Mouse (Mus musculus): ENCODE measurements around the gene Ccnb2. TPM values are rescaled to one million over a fixed set of nuclear protein-coding genes. Genes with fewer than 3 reads are reported as not detected.
A peak's percentile ranks its signal among the peaks of the same experiment; 100 is the strongest.

Gene Ccnb2
- total RNA-seq, 2 experiments from 2014 or later: 1.7 to 1.9 TPM

DNA sequence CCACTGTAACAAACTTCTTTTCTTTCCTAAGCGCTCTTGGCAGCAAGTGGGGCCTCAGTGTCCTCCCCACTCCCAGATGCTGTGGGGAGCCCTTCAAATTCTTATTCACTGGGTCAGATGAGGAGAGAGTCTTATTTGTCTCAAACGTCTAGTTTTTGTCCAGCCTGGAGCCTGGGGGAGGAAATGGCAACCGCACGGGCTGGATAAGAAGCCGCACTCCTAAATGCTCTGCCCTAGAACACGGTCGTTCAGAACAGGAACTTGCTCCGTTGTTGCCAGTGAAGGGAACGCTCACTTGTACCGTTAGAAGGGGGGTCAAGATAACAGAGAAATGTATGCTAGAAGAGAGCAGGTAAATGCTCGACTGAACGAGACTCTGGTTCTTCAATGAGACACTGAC is 39.3 kb downstream of the Ccnb2 start:
- intact Hi-C loops (cut with DNase I): no loop called here
- no peak for TF ChIP-seq CTCF (IDR thresholded peaks at IDR 0.05)
- no peak for DNase-seq (ENCODE audit: extremely low spot score in 1 of 2, low spot score in 2 of 2)
- Histone ChIP-seq H3K4me3 (no peak overlapping the region), H3K27ac (no peak overlapping the region)

DNA sequence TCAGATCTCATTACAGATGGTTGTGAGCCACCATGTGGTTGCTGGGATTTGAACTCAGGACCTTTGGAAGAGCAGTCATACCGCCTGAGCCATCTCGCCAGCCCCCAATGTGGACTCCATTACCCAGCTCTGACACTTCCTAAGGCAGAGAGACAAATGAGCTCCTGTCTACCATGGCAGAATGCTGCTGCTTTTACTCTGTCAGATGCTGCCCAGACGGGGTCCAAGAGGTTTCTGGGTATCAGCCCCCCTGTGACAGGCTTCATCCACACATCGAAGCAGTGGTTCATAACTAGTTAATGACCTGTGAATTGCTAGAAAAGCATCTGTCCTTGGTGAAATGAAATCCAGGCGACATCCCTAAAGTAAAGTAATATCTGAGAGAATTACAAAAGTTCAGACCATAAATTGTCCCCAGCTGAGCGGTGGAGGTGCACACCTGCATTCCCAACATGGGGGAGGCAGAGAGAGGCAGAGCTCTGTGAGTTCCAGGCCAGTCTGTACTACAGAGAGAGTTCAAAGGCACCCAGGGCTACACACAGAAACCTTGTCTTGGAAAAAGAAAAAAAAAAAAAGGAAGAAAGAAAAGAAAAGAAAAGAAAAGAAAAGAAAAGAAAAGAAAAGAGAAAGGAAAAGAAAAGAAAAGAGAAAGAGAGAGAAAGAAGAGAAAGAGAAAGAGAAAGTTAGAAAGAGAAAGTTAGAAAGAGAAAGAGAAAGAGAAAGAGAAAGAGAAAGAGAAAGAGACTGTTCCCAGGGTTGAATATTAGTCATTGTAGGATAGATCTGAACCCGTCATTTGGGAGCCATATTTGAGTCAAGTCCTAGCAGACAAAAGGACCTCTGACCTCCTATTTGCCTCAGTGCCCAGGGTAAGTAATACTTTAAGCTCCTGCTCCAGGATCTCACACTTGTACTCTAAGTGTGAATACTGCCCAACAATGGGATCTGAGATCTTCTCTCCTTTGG is 41.6 kb downstream of the Ccnb2 start:
- intact Hi-C loops (cut with DNase I): no loop called here

DNA sequence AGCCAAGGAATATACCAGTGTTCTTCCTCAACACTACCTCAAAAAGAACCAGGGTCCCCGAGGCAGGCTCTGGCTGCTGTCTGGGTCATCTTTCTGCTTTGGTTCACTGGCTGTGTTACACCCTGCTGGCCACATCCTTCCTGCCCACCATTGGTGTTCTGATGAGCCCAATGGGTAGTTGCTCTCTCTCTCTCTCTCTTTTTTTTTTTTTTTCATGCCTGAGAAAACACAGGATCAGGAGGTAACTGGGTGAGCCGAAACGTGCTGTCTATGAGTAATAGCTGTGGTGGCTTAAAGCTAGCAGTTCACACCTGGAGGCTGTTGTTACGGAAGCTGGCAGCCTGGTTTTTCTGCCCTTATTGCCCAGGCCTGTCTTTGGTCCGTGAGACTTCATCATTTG is 49.7 kb downstream of the Ccnb2 start:
- DNase-seq (ENCODE audit: extremely low spot score in 1 of 2, low spot score in 2 of 2): no peak
- Histone ChIP-seq H3K27ac (no peak overlapping the region), H3K4me3 (no peak overlapping the region)
- intact Hi-C loops (cut with DNase I): no loop called here
- no peak for TF ChIP-seq CTCF (IDR thresholded peaks at IDR 0.05)

More for the DNA sequence above, 41.6 kb downstream of the Ccnb2 start:
- no peak for TF ChIP-seq CTCF (IDR thresholded peaks at IDR 0.05)
- H3K4me3 ChIP-seq: no peak overlapping the region
- H3K27ac ChIP-seq: no peak overlapping the region
- DNase-seq (ENCODE audit: extremely low spot score in 1 of 2, low spot score in 2 of 2): no peak

DNA sequence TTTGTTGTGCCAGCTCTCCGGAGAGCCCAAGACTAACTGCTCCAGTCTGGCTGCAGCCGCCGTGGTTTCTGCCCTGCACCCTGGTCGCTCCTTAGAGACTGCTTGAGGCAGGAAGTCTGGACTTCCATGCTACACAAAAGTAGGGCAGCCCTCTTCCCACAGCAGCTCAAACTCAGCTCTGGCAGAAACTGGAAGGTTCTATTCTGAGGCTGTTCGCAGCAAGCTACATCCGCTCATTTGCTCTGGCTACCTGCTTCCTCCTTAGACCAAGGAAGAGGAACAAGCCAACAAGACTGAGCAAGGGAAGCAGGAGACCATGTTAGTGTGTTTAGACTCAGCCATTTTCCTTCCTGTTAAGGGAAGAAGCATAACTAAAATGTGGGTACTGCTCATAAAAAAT is 54.4 kb downstream of the Ccnb2 start:
- peak; percentile 14 to 22 for DNase-seq (ENCODE audit: extremely low spot score in 1 of 2, low spot score in 2 of 2)
- TF ChIP-seq CTCF (IDR thresholded peaks at IDR 0.05): no peak
- H3K27ac ChIP-seq: peak overlapping the region; percentile 77
- no peak overlapping the region for H3K4me3 ChIP-seq
- intact Hi-C loops (cut with DNase I): loop anchor here (2.0 to 10.0 kb wide), 4 partner anchors 52 to 224 kb away; partner anchors contain the start of genes Fam81a and Myo1e

DNA sequence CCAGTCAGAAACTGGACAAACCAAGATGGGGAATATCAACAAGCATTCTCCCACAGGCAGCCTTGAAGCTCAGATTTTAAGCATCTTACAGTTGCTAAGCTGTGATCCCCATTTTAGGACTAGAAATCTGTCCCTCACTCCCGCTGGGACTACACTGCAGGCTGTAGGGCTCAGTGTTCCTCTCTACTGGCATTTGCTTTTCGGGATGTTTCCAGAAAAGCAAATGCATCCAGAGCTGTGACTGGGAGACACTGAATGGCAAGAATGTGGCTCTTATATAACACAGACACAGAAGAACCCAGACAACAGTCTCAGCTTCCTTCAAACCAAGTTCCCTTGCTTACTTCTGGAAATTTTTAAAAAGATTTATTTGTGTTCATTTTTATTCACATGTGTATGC is 55.4 kb downstream of the Ccnb2 start:
- intact Hi-C loops (cut with DNase I): loop anchor here (1.0 to 10.0 kb wide), 5 partner anchors 28 to 223 kb away; partner anchors contain the start of genes Fam81a and Myo1e
- peak overlapping the region; percentile 77 for H3K27ac ChIP-seq

DNA sequence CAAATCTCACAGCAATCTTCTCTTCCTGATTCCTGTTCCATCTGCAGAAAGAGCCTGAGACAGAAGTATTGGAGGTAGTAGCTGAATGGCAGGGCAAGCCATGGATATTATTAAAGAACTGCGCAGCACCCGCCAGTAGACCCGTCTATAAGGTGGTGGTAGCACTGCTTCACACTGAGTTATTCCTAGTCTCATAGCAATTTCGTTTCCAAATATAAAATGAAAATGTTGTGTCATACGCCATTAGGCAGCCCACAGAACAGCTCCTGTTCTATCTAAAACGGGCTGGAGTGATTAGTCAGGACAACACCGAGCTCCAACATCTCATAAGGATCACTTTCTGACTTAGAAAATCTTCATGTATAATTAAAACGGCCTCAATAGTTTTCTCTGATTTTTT is 56.6 kb downstream of the Ccnb2 start:
- Histone ChIP-seq H3K4me3 (no peak overlapping the region), H3K27ac (peak overlapping the region; percentile 77)
- DNase-seq (ENCODE audit: extremely low spot score in 1 of 2, low spot score in 2 of 2): peak in 1 of 2 experiments; percentile 29
- intact Hi-C loops (cut with DNase I): loop anchor here (1.0 to 10.0 kb wide), 3 partner anchors 26 to 160 kb away; partner anchors contain the start of gene Myo1e
- no peak for TF ChIP-seq CTCF (IDR thresholded peaks at IDR 0.05)

More for the DNA sequence above, 55.4 kb downstream of the Ccnb2 start:
- H3K4me3 ChIP-seq: no peak overlapping the region
- DNase-seq (ENCODE audit: extremely low spot score in 1 of 2, low spot score in 2 of 2): no peak
- TF ChIP-seq CTCF (IDR thresholded peaks at IDR 0.05): no peak

DNA sequence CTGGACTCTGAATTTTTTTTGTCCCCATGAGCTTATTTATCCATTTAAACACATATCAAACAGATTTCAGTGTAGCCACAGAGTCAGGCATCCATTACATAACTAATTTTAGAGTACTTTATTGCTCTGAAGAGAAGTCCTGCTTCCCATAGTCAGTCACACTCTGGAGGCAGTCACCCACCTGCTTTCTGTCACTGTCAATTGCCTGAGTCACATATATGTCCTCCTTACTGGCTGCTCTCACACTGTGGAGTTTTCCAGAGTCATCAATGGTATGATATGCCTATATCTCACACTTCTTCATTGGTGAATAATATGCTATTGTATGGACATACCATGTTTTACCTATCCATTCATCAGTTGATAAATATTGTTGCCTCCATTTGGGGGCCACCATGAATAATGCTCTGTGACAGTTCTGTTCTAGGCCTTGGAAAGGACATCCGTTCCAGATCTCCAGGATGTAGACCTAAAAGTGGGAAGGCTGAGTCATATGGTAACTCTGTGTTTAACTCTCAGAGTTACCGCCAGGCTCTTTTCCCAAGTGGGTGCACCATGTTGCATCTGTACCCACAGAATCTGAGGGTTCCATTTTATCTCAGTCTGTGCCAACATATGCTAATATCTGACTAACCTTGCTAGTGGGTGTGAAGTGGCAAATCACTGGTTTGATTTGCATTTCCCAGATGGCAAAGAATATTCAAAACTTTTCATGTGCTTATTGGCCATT is 61.8 kb downstream of the Ccnb2 start:
- intact Hi-C loops (cut with DNase I): loop anchor here (1.0 to 10.0 kb wide), 2 partner anchors 21 to 155 kb away; partner anchors contain the start of gene Myo1e
- DNase-seq (ENCODE audit: extremely low spot score in 1 of 2, low spot score in 2 of 2): no peak
- Histone ChIP-seq H3K27ac (peak overlapping the region; percentile 67; the same call in 1 of the 2 replicates), H3K4me3 (no peak overlapping the region)
- no peak; the same call in 1 of the 2 replicates for TF ChIP-seq CTCF (IDR thresholded peaks at IDR 0.05)

Small RNA genes within 50 kb of the gene (microRNA-seq; reads per million reads assigned to microRNA genes)
- gene Mir5626: 0.24 to 0.72 reads per million in 2 experiments

Other genes starting within 250 kb of the Ccnb2 start
- gene Myo1e, start 214.2 kb downstream of the Ccnb2 start, total RNA-seq (2021): 10 to 100 TPM; 14.1 to 14.7 TPM
- gene Rnf111, start 82.2 kb upstream of the Ccnb2 start, total RNA-seq (2021): 10 to 100 TPM; 40.4 to 46.2 TPM
- 10 to 100 TPM; 54.9 to 57.9 TPM for gene Sltm, start 121.2 kb upstream of the Ccnb2 start, total RNA-seq (2021)
- 1 to 10 TPM; 1.5 to 1.6 TPM for gene Gm10642, start 234.7 kb upstream of the Ccnb2 start, total RNA-seq (2021)
- gene Mindy2, start 235.6 kb upstream of the Ccnb2 start, total RNA-seq (2021): 10 to 100 TPM; 38.2 to 40.5 TPM

All from left cerebral cortex, adult 2 months (tissue).